Mouse (Mus musculus) CH12F3 (cell line): Measurements from ENCODE around the gene Gm5662.
"Not testable (repeated sequence)": the region's sequence is repeated elsewhere in the genome, so short reads cannot be mapped to it uniquely, and the experiment has no call there.

Experiments used
- in situ Hi-C: fragments of 300-500 bp; cut with MboI; formaldehyde crosslinking; loops from 2 replicates; pipeline ENCODE4 v1.14.3; 2020; ENCODE audit warnings: low sequenced_read_pairs

The Gm5662 gene

GRCm38 (mm10) chr12:88274400-88274799 is at the start of gene Gm5662:
Gene Gm5662 (minus strand): TSS chr12:88274500.
- in situ Hi-C loops, result not testable (repeated sequence)

GRCm38 (mm10) chr12:88323926-88324325 is 49.6 kb upstream of the Gm5662 start, which contains the start of gene Gm5039:
Gene Gm5039 (minus strand): TSS chr12:88324026.
- in situ Hi-C loops, result not testable (repeated sequence)

- in situ Hi-C loops, result no loop called here
Observed at GRCm38 (mm10) chr12:88314556-88314955, 40.3 kb upstream of the Gm5662 start.

DNA sequence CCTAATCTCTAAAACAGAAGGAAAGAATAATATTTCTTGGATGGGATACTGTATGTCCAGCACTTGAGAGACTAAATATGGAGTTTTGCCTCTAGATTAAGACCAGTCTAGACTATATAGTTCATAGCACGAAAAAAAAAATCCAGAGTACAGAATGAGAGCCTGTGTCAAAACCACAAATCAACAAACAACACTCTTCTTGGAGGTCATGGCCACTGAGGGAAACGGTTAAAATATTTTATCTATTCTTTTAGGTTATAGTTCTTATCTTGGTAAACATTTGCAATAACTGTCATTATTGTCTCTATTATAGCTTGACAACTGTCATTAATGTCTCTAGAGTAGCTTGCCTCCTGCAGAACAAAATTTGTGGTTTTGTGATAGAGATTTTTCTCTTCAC is 22.9 kb upstream of the Gm5662 start:
- in situ Hi-C loops, result not testable (repeated sequence)

- in situ Hi-C loops, result not testable (repeated sequence)
Observed at GRCm38 (mm10) chr12:88293082-88293481, 18.8 kb upstream of the Gm5662 start.

DNA sequence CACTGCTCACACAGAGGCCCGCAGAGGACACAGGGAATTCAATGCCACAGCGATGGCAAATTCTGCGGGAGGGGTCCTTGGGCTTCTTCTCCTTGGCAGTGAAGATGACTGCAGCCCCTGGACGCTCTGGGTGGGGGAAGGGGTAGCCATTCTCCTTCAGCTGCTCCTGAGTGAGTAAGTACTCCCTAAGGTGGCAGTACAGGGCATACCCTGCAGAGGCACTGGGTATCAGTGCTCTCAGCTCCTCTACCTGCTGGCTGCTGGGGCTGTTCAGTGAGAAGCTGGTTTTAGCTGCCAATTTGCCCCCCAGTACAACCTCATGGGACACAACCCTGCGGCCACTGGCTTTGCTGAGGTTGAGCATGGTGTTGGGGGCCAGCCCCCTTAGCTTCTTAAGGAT is 10.9 kb upstream of the Gm5662 start:
- in situ Hi-C loops, result not testable (repeated sequence)

DNA sequence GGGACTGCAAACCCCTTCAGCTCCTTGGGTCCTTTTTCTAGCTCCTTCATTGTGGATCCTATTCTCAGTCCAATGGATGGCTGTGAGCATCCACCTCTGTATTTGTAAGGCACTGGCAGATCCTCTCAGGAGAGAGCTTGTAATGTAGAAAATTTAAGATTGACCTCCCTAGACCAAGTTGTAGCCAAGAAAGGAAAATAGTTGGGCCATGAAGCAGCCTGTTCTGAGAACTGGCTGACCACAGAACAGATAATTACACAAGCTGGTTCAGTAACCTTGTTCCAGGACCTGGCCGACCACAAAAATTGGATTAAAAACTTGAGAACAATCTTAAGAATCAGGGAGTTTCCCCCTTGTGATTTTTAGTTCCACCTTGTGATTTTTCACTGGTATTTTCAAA is 17.1 kb downstream of the Gm5662 start:
- in situ Hi-C loops, result no loop called here

- in situ Hi-C loops, result not testable (repeated sequence)
Observed at GRCm38 (mm10) chr12:88255917-88256316, 18.4 kb downstream of the Gm5662 start.

DNA sequence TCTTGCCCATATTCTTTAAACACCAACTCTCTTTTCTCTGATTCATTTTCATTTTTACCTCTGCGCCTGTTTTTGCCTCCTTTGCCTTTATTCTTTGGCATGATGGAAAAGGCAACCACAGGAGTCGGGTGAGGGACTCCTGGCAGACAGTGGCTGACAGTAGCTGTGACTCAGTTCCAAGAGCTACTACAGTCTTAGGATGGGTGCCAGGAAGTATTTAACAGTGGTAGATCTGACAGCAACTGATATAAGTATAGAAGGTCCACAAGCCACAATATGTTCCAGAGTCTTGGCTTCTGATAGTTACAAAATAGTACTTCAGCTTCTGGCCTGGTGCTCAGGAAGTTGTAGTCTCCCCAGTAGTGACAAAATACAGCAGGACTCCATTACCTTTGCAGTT is 24.3 kb downstream of the Gm5662 start, which contains the start of gene Gm8332:
Gene Gm8332 (minus strand): TSS at position 101 of the 400 bp plus-strand sequence.
- in situ Hi-C loops, result not testable (repeated sequence)

GRCm38 (mm10) chr12:88245786-88246185 is 28.5 kb downstream of the Gm5662 start:
- in situ Hi-C loops, result not testable (repeated sequence)

GRCm38 (mm10) chr12:88242940-88243339 is 31.4 kb downstream of the Gm5662 start:
- in situ Hi-C loops, result not testable (repeated sequence)
